Mouse (Mus musculus) E14TG2a.4 (cell line): Measurements from ENCODE around the gene R3hdm4.

Source experiments
- CTCF ChIP-seq: conservative IDR thresholded peaks from 2 replicates; pipeline ENCODE4 v1.5.1; 2014; ENCODE audit warnings: low read length
- NANOG ChIP-seq: IDR thresholded peaks from 2 replicates; pipeline ENCODE4 v1.6.1; 2014; ENCODE audit warnings: borderline replicate concordance, low read length, mixed read lengths
- POU5F1 ChIP-seq: IDR thresholded peaks from 2 replicates; pipeline ENCODE4 v1.6.1; 2014; ENCODE audit warnings: low read length, borderline replicate concordance

DNA sequence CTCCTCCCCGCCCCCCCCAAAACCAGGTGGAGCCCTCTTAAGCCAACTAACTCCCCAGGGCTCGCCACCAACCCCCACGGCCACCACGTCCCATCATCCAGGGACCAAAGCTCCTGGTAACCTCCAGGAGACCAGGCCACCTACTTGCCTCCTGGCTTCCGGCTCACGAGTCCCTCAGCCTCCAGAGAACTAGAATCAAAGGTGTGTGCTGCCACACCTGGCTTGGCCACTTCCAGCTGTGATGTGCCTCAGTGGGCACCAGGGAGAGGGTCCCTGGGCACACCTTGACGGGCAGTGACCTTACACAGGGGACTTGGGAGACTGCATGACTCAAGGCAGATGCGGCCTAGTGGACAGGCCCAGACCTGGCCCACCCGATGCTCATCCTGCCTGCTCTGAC lies 34.7 kb upstream of the R3hdm4 start:
- no peak for TF ChIP-seq NANOG
- no peak for TF ChIP-seq CTCF
- no peak for TF ChIP-seq POU5F1
